Mouse (Mus musculus) induced T-regulatory cell, adult 2 months (primary cell): ENCODE results near the gene Anxa1.

Experiments
- DNase-seq: peaks from one replicate; pipeline ENCODE4 v3.0.0-alpha.2; 2012; ENCODE audit warnings: low read depth

The Anxa1 gene

DNA sequence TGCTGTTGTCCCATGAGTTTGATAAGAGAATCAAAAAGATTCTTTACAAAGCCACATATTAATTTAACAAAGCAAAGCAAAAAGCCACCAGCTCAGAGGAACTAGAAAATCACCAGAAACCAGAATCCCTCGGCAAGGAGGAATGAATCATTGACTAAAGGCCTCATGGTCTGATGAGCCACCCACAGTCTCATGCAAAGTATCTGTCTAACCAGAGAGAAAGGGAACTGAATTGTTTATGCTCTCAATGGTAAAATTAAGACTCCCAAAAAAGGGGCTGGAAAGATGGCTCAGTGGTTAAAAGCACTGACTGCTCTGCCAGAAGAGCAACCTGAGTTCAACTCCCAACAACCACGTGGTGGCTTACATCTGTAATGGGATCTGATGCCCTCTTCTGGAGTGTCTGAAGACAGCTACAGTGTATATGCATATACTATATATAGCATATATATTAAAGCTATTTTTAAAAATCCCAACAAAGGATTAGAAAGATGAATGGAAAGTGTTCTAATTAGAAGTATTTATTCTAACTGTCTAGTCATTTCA lies 9.5 kb downstream of the Anxa1 start:
- DNase-seq: no peak

DNA sequence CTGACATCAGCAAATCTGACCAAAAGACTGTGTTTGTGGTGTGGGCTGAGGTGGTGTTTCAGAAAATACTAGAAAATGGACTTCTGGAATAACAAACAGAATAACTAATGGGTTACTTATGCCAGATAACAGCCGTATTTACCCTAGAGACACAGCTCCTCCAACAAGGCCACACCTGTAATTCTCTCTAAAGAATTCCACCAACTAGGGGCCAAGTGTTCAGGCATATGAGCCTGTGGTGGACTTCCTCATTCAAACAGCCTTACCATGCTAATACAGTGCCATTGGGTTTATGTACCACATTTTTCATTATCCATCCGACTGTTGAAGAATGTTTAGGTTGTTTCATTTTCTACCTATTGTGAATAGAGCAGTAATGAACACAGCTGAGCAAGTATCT lies 20.6 kb downstream of the Anxa1 start:
- DNase-seq: no peak

DNA sequence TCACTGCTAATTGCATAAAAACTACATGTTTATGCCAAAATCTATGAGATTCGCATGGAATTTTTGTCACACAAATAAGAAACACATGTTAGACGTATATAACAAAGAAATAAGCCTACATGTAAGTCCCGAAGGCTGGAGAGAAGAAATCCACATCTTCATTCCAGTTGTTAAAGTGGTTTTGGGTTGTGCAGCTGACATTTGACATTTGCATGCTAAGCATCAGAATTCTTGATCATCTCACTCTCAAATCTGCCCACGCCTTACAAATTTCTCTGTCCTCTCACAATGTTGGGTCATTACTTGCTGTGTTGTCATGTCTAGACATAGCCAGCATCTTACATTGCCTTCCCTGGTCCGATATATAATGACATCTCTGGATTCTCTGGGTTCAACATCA lies 24.2 kb downstream of the Anxa1 start:
- DNase-seq: no peak

DNA sequence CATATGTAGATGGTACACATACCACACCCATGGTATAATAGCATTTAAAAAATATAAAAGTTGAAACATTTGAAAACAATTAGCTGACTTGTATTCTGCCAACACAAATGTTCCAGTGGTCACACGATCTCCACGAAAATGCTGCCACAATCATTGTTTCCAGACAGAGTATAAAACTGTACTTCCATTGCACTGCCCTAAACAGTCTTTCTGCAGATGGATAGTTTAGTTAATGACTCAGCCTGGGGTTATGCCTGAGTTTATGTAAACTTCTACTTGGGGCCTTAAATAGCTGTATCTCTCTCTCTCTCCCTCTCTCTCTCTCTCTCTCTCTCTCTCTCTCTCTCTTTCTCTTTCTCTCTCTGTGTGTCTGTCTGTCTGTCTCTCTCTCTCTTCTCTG lies 24.7 kb downstream of the Anxa1 start:
- DNase-seq: no peak

DNA sequence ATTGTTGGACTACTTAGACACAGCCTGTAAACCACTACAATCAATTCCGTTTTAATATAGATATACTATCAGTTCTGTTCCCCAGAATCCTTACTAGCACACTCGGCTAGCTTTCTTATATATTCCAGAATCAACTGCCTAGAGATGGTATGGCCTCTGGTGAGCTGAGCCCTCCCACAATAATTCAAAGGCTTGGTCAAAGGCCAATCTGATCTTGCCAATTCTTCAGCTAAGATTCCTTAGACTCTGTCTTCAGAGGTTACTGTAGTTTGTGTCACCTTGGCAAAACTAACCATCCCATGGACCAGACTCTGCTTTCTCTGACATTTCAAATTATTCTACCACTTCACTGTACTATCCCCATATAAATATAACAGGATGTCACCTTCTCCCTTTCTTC lies 25.4 kb downstream of the Anxa1 start:
- no peak for DNase-seq

DNA sequence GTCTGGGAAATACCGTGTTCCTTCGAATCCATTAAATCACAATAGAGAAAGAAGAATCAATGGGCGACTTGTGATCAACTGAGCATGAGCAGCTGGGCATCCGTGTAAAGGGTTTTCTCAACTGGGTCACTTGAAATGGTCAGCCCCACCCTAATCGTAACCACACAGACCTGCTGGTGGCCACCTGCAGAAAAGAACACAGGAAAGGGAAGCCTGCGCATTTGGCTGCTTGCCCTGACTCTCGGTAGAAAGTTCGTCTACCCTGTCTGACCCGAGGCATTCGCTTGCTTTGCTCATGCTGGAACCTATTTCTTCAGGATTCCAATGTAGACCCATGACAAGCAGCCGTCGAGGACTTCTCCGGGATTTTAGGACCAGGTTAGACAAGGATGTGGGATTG lies 25.8 kb downstream of the Anxa1 start:
- no peak for DNase-seq

DNA sequence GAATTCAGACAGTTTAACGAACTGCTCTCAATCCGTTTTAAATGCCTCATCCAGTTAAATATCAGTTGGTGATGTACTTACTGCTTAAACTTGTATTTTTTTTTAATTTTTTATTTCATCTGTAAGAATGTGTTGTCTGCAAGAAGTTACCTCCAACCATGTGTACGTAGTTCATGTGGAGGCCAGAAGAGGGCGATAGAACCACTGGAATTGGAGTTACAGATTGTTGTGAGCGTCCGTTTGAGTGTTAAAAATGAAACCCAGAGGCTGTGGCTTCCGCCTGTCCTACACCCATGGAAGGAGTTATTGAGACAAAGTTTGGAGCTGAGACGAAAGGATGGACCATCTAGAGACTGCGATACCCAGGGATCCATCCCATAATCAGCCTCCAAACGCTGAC lies 27.5 kb downstream of the Anxa1 start:
- peak; percentile 51 for DNase-seq

DNA sequence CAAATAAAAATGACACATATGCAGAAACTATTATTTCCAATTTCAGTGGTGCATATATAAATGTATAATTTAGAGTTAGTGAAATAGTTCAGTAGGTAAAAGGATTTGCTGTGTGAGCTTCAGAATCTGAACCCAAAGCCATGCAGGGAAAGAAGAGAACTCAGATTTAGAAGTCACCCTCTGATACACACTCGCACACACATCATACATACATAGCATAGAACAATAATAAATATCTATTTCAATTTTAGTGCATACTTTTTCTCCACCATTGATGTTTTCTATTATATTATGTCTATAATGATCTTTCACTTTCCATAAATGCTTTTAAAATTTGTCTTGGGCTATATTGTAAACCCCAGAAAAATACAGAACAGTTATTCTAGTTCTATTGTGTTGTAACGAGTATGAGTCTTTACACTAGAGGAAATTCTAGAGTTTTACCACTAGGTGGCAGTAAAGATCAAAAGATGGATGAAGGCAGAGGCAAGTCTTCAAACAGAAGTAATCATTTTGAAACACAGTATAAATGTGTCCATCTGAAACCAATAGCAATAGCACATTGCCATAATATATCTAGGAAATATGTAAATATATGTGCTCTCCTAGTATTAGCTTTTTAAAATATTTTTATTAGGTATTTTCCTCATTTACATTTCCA lies 28.7 kb downstream of the Anxa1 start:
- peak; percentile 62 for DNase-seq

DNA sequence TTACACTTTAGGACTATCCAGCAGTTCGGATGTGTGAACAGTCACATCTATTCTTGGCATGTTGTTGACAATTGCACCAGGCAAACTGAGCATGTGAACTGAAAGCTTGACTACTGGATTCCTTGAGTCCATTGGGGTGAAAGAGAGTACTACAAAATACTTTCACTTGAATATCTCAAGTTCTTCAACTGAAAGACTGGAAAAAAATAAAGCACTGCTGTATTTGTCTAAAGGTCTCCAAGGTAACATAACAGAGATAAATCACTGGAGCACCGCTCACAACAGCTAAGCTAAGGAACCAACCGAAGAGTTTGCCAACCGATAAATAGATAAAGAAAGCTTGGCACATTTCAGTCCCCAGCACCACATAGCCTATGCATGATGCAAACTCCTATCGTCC lies 32.1 kb downstream of the Anxa1 start:
- DNase-seq: no peak

DNA sequence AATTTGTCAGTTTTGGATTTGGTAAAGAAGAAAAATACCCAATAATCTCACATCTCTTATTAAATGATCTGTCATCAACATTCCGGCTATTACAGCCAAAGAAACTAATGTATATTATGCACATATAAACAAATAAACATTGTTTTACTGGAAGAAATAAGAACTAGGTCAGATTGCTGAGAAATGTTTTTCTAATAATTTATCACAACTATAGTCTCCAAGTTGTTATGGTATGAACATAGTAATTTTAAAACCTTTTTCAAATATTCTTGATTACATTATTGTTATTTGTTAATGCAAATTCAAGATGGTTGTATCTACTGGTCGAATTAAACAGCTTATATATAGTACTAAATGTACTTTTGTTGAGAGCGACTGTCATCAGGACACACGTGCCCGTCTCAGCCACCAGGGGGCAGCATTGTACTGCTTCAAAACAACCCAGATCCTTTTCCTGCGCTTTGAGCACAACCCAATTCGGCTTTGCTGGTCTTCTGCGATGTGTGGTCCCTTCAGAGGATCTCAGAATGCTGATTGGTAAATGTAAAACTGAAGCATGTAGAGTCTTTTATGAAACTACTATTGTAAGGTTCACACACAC lies 45.3 kb downstream of the Anxa1 start:
- peak; percentile 75 for DNase-seq

DNA sequence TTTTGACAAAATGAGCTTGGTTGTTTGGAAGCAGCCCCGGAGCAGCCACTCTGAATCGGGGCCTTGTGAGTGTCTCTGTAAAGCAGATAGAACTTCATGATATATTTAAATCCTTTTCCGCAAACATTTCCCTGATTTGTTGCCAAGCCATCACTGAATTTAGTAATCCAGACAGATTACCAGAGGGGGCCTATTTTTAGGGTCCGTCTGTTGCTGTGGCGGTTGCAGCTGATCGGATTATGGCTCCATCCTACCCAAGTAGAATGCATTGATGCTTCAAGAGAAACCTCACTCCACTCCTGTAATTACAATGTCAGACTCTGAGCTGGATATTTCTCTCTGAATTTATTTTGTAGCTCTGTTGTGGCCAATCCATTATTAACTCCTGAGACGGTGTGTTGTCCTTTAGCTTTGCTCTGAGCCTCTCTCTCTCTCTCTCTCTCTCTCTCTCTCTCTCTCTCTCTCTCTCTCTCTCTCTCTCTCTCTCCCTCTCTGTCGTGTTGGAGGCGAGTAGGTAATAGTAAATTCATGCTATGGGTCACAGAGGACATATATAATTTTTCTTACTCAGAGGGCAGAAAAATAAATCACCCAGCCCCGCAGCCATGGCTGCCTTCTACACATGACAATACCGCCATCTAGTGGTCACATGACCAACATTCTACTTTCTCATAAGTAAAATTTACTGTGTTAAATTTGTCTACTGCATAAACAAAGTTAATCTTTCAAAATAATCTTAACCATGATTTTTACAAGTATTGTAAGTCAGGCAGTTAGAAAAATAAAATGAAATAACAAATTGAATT lies 46.0 kb downstream of the Anxa1 start:
- DNase-seq: peak; percentile 63

DNA sequence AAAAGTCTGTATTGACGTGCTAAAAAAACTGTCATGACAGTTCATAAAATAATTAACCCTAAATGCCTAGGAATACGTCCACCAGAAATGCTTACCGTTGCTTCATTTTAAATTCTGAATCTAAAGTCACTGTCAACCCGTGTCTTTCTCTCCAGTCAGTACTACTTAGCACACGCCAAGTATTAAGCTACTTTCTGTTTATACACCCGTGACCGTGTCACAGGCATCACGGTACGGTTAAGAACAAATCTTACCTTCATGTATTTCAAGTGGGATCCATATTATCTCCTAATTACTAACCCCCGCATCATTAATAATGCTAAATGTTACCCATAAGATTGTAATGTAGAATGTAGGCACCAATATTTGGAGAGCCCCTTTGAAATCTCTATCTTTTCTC lies 46.7 kb downstream of the Anxa1 start:
- no peak for DNase-seq
